Mouse (Mus musculus) lung, embryonic 14.5 days (tissue): ENCODE results near the gene Guca1b. TPM values are rescaled to one million over a fixed set of nuclear protein-coding genes. Genes with fewer than 3 reads are reported as not detected.

Experiments
- ATAC-seq: fragments of 200-750 bp; cut with Nextera tagmentation; 2 replicates; pipeline ENCODE4 v1.8.0; 2017; ENCODE audit warnings: mild to moderate bottlenecking, moderate TSS enrichment, moderate library complexity; ENCODE audit not compliant: insufficient read depth
- DNase-seq: peaks from one replicate; pipeline ENCODE4 v3.0.0-alpha.2; 2015
- H3K27ac ChIP-seq: fragments of 300-500 bp; sonication (generic); 2 replicates; pipeline ENCODE4 v1.5.1; 2014; ENCODE audit warnings: low read depth, mild to moderate bottlenecking, moderate library complexity
- H3K27me3 ChIP-seq: fragments of 300-500 bp; sonication (generic); 2 replicates; pipeline ENCODE4 v1.6.1; 2014; ENCODE audit warnings: low read length, control low read depth; ENCODE audit not compliant: insufficient read depth
- H3K36me3 ChIP-seq: fragments of 300-500 bp; sonication (generic); 2 replicates; pipeline ENCODE4 v1.6.1; 2014; ENCODE audit warnings: control low read depth; ENCODE audit not compliant: insufficient read depth
- H3K4me1 ChIP-seq: fragments of 300-500 bp; sonication (generic); 2 replicates; pipeline ENCODE4 v1.6.1; 2014; ENCODE audit warnings: antibody characterized with exemption, control low read depth; ENCODE audit not compliant: insufficient read depth
- H3K4me2 ChIP-seq: fragments of 300-500 bp; sonication (generic); 2 replicates; pipeline ENCODE4 v1.6.1; 2014; ENCODE audit warnings: mild to moderate bottlenecking
- H3K4me3 ChIP-seq: fragments of 300-500 bp; sonication (generic); 2 replicates; pipeline ENCODE4 v1.5.1; 2014; ENCODE audit warnings: low read depth, low read length
- H3K9ac ChIP-seq: fragments of 300-500 bp; sonication (generic); 2 replicates; pipeline ENCODE4 v1.6.1; 2014
- H3K9me3 ChIP-seq: fragments of 300-500 bp; sonication (generic); 2 replicates; pipeline ENCODE4 v1.6.1; 2016; ENCODE audit warnings: low read depth, low read length, control low read depth
- CTCF ChIP-seq: IDR thresholded peaks from 2 replicates; pipeline ENCODE4 v1.5.1; 2016; ENCODE audit warnings: antibody characterized with exemption, low read depth
- WGBS: fragments of 180-500 bp; shearing (Covaris S2); extraction: QIAGEN DNeasy Blood & Tissue Kit; methylation state at CpG from one replicate; pipeline ENCODE4 v1.1.7; 2014; 5-methylcytosine and 5-hydroxymethylcytosine counted together
- polyA plus RNA-seq: library from polyadenylated mRNA; unstranded; fragments of >200 nt; fragmentation: Nextera tagmentation; extraction: Ambion mirVana; gene quantifications from 2 replicates; pipeline ENCODE4 v1.2.1, GENCODE M21; 2014

Gene Guca1b
- polyA plus RNA-seq = 0.41 and 0.49 TPM in 2 replicates

DNA sequence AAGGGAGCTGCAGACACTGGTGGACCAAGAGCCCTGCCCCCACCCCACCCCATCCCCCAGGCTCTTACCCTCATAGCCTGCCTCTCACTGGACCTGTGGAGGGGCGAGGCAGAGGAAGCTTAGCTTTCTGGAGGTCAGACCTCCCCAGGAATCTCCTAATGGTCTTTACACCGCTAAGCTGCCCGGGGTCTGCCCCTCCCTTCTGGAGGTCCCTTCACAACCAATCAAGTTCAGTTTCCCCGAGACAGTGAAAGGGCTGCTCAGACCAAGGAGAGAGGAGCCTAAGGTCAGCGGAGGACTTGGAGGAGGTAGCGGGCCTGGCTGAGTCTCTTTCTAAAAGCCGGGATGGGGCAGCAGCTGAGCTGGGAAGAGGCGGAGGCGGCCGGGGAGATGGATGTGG, at the start of gene Guca1b:
TSS of gene Guca1b (plus strand) at position 249 of the 400 bp plus-strand sequence.
- no peak for TF ChIP-seq CTCF
- Histone ChIP-seq H3K36me3 (peaks cover 14% of the 10 kb centered on the region; the same call in 1 of the 2 replicates), H3K27me3 (no peaks in the 10 kb centered on the region), H3K9me3 (no peaks in the 10 kb centered on the region), H3K4me3 (no peak within 1 kb of the TSS), H3K9ac (no peak within 1 kb of the TSS), H3K4me1 (no peaks in the 10 kb centered on the region), H3K27ac (no peak within 1 kb of the TSS), H3K4me2 (no peak within 1 kb of the TSS)
- no peak for DNase-seq
- ATAC-seq = no peak
- WGBS = 35% methylated on average over 10 of the region's 10 CpGs

DNA sequence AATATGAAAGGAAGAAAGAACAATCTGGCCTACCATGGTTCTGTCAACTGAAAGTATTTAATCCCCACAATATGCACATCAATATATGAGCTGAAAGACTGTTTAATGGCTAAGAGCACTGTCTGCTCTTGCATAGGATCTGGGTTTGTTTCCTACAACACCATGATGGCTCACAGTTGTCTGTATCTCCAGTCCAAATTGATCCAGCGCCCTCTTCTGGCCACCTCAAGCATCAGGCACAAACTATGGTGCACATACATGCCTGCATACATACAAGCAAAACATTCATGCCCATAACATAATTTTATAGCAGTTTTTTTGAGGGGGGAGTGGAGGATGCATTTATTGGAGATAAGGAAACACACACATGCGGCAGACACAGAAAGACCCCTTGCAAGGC, 42.1 kb upstream of the Guca1b start:
- Histone ChIP-seq H3K4me1 (no peaks in the 10 kb centered on the region), H3K27me3 (no peaks in the 10 kb centered on the region), H3K9me3 (no peaks in the 10 kb centered on the region; the same call in 1 of the 2 replicates), H3K27ac (no peak overlapping the region), H3K4me3 (no peak overlapping the region), H3K4me2 (no peak overlapping the region), H3K36me3 (peaks cover 86% of the 10 kb centered on the region), H3K9ac (no peak overlapping the region)
- 82% methylated on average over 2 of the region's 2 CpGs for WGBS
- ATAC-seq (no peak), DNase-seq (no peak)
- TF ChIP-seq CTCF = no peak

DNA sequence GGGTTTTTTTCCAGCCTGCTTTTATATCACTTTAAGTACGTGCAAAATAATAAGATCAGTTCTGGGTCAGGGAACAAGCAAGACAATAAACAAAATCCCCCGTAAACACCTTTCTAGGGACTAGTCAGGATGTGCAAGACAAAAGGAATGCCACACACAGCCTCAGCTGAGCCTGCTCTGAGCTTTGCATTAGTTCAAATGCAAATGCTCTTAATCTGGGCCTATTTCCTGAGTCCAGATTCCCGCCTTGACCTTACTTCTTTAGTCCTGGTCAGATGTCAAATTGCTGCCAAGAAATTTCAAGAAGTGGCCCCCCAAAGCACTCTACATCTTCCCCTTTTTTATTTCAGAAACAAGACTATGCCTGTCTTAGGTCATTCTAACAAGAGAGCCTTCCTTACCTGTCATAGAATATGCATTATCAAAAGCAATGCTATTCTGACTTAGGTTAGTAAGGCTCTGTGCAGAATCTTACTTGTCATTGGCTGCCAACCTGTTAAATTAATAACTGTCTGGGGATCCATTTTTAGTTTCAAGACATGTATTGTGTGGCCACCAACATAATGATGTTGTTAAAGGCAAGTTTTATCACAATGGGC, 35.4 kb upstream of the Guca1b start:
- Histone ChIP-seq H3K36me3 (peaks cover 93% of the 10 kb centered on the region), H3K4me3 (no peak overlapping the region), H3K9me3 (peaks cover 22% of the 10 kb centered on the region; the same call in 1 of the 2 replicates), H3K9ac (no peak overlapping the region), H3K4me1 (no peaks in the 10 kb centered on the region), H3K27ac (no peak overlapping the region), H3K27me3 (no peaks in the 10 kb centered on the region), H3K4me2 (no peak overlapping the region)
- 94% methylated on average over 3 of the region's 3 CpGs for WGBS
- no peak for ATAC-seq
- no peak for DNase-seq
- no peak for TF ChIP-seq CTCF

DNA sequence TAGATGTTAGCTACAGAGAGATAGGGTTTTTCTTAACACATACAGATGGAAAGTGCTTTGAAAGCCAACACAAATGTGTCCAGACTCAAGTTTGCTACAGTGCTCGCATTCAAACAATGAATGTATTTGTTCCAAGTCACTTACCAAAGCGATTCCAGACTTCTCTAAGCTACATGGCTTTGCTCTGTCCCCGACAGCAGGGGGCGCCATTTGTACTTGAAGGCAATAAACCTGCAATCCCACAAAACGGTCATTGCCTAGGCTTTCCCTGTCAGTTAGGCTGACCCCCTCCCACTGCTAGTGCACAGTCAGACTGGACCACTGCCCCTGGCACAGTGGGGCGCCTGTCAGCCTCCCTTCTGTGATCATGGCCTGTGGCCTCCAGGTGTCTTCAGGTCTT, 25.2 kb upstream of the Guca1b start:
- 52% methylated on average over 6 of the region's 6 CpGs for WGBS
- ATAC-seq (no peak), DNase-seq (peak; percentile 69)
- peak; percentile 64 for TF ChIP-seq CTCF
- no peaks in the 10 kb centered on the region for H3K9me3 ChIP-seq
- no peak overlapping the region for H3K4me2 ChIP-seq
- H3K9ac ChIP-seq = no peak overlapping the region
- no peaks in the 10 kb centered on the region for H3K27me3 ChIP-seq
- no peaks in the 10 kb centered on the region for H3K4me1 ChIP-seq
- no peak overlapping the region for H3K27ac ChIP-seq
- H3K36me3 ChIP-seq = peaks cover 51% of the 10 kb centered on the region
- H3K4me3 ChIP-seq = no peak overlapping the region

DNA sequence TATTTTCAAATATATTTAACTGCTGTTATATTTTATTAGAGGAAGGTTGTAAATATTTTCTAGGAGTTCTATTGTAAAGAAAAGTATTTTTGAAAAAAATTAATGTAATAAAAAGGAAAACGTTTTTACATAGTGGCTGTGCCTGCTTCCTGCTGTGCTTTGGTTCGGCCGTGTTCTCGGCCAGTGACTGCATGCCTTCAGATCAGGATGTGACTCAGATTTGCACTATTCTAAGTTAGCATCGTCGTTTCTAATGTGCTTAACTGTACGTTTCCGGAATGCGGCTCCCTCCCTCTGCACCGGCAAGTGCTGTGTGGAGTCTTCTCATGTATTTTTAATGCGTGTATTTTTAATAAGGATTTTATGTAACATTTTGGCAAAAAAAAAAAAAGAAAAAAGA, 23.9 kb upstream of the Guca1b start:
- 79% methylated on average over 11 of the region's 11 CpGs for WGBS
- no peak for DNase-seq
- no peak for ATAC-seq
- Histone ChIP-seq H3K9me3 (no peaks in the 10 kb centered on the region), H3K4me3 (no peak overlapping the region), H3K27ac (no peak overlapping the region), H3K4me1 (no peaks in the 10 kb centered on the region), H3K36me3 (peaks cover 39% of the 10 kb centered on the region), H3K4me2 (no peak overlapping the region), H3K9ac (no peak overlapping the region), H3K27me3 (no peaks in the 10 kb centered on the region)
- TF ChIP-seq CTCF = no peak

DNA sequence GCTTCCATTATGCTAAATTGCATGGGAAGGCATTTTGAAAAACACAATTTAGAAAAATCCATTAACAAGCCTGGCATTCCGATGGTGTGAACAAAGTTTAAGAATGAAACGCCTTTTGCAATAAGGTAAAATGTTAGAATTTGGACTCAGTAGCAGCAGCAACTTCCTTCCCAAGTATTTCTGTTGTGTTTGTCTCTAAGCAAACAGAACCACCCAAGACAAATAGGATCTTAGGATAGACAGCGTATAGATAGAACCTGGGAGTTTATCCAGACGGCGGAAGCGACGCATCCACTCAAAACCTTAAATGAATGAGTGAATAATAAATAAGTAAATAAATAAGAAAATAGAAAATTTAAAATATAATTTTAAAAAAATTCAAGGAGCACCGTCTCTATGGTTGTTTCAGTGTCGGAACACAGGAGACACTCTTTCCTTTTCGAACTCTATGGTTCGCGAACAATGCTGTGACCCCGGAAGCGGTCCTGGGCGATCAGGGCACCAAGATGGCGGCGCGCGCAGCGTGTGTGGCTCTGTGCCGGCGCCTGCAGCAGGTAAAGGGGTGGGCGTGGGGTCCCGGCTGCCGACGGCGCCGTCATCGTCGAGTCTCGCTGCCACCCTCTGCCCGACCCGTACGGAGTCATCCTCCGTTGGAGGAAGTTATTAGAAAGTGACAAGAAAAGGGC, 16.6 kb upstream of the Guca1b start, which contains the start of gene Mrps10:
TSS of gene Mrps10 (plus strand) at position 487 of the 686 bp plus-strand sequence.
- H3K27ac ChIP-seq = peak within 1 kb of the TSS; percentile 26
- TF ChIP-seq CTCF = no peak
- 3% methylated on average over 35 of the region's 35 CpGs for WGBS
- ATAC-seq (peak; percentile 88), DNase-seq (peak; percentile 97)
- H3K9ac ChIP-seq = peak within 1 kb of the TSS; percentile 71
- peak within 1 kb of the TSS; percentile 83 for H3K4me3 ChIP-seq
- H3K4me2 ChIP-seq = peak within 1 kb of the TSS; percentile 86
- H3K9me3 ChIP-seq = no peaks in the 10 kb centered on the region
- H3K27me3 ChIP-seq = no peaks in the 10 kb centered on the region
- H3K36me3 ChIP-seq = peaks cover 16% of the 10 kb centered on the region
- H3K4me1 ChIP-seq = no peaks in the 10 kb centered on the region

DNA sequence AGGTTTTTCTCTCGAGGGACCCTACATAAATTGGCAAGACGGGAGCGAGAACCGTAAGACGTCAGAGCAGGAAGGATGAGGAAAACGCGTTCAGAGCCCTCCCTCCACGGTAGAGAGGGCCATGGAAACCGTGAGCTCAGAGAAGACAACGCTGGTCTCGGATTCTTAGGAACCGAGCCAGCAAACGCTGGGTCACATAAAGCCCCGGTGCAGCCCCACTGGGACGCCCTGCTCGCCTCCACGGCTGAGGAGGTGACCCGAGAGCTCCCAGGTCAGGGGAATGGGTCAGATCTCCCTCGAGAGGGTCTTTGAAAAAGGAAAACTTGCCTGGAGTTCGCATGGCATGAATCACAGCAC, 16.1 kb upstream of the Guca1b start:
- Histone ChIP-seq H3K9ac (peak overlapping the region; percentile 71), H3K27me3 (no peaks in the 10 kb centered on the region), H3K4me1 (no peaks in the 10 kb centered on the region), H3K9me3 (no peaks in the 10 kb centered on the region), H3K4me2 (peak overlapping the region; percentile 86), H3K27ac (peak overlapping the region; percentile 26), H3K36me3 (peaks cover 19% of the 10 kb centered on the region), H3K4me3 (peak overlapping the region; percentile 83)
- DNase-seq (peak; percentile 63), ATAC-seq (peak; percentile 38)
- no peak for TF ChIP-seq CTCF
- WGBS = under 1% methylated on average over 20 of the region's 20 CpGs
